In genomic region chr5:127243209-127243608, GRCm38 (mm10) we compare ENCODE assay signal across 8 mouse cellular contexts. TPM values are rescaled to one million over a fixed set of nuclear protein-coding genes. Genes with fewer than 3 reads are reported as not detected.
DNase-seq lines count a peak whose midpoint lies in the region; ATAC-seq lines count a peak whose summit lies in the region.

No protein-coding gene starts in this region.

- 2% methylated on average over 16 of the region's 16 CpGs for WGBS in heart, embryonic 13.5 days
- under 1% methylated on average over 16 of the region's 16 CpGs for WGBS in forebrain, embryonic 13.5 days
- under 1% methylated on average over 16 of the region's 16 CpGs for WGBS in midbrain, embryonic 10.5 days

- H3K4me2 ChIP-seq in heart, embryonic 13.5 days, result peak overlapping the region; percentile 84
- H3K4me2 ChIP-seq in forebrain, embryonic 13.5 days, result peak overlapping the region; percentile 87

- peak overlapping the region; percentile 72 for H3K4me3 ChIP-seq in heart, embryonic 13.5 days
- H3K4me3 ChIP-seq in forebrain, embryonic 13.5 days, result peak overlapping the region; percentile 64
- H3K4me3 ChIP-seq in midbrain, embryonic 10.5 days, result peak overlapping the region; percentile 83

- no peak overlapping the region for H3K27ac ChIP-seq in heart, embryonic 13.5 days (replicated peaks)
- no peak overlapping the region for H3K27ac ChIP-seq in forebrain, embryonic 13.5 days
- H3K27ac ChIP-seq in midbrain, embryonic 10.5 days (replicated peaks), result peak overlapping the region; percentile 87

- H3K36me3 ChIP-seq in heart, embryonic 13.5 days, result no peaks in the 10 kb centered on the region
- no peaks in the 10 kb centered on the region for H3K36me3 ChIP-seq in forebrain, embryonic 13.5 days (ENCODE audit: poor library complexity, severe bottlenecking)
- H3K36me3 ChIP-seq in midbrain, embryonic 10.5 days, result peaks cover 10% of the 10 kb centered on the region

- no peak for ATAC-seq in heart, embryonic 13.5 days (ENCODE audit: extremely low read depth, insufficient number of reproducible peaks, low FRiP score, low TSS enrichment)
- no peak for ATAC-seq in forebrain, embryonic 13.5 days
- no peak for ATAC-seq in megakaryocyte progenitor cell, adult 5-6 weeks (replicated peaks; ENCODE audit: poor library complexity)

- 0 out of 2 replicates have a peak, but pooled peaks cover 7% of the 10 kb centered on the region for H3K9me3 ChIP-seq in heart, embryonic 13.5 days
- H3K9me3 ChIP-seq in forebrain, embryonic 13.5 days (replicated peaks), result no peaks in the 10 kb centered on the region; the same call in 1 of the 2 replicates
- H3K9me3 ChIP-seq in midbrain, embryonic 10.5 days (replicated peaks), result peaks cover 8% of the 10 kb centered on the region

- H3K27me3 ChIP-seq in heart, embryonic 13.5 days (replicated peaks), result peaks cover 73% of the 10 kb centered on the region
- H3K27me3 ChIP-seq in forebrain, embryonic 13.5 days, result peaks cover 53% of the 10 kb centered on the region
- peaks cover 52% of the 10 kb centered on the region for H3K27me3 ChIP-seq in midbrain, embryonic 10.5 days (ENCODE audit: low read depth, poor library complexity, severe bottlenecking)

- DNase-seq in heart, adult 8-10 months (ENCODE audit: low spot score), result no peak
- peak; percentile 39 for DNase-seq in cerebellum, adult 8-10 months
- peak; percentile 36 for DNase-seq in midbrain, embryonic 10.5 days (ENCODE audit: low spot score)
- DNase-seq in yolk sac, embryonic 10.5 days (ENCODE audit: low spot score), result no peak
- no peak for DNase-seq in kidney, adult 9 months

- H3K9ac ChIP-seq in heart, embryonic 13.5 days, result peak overlapping the region; percentile 80
- peak overlapping the region; percentile 71 for H3K9ac ChIP-seq in forebrain, embryonic 13.5 days

- peaks cover 26% of the 10 kb centered on the region for H3K4me1 ChIP-seq in heart, embryonic 13.5 days
- H3K4me1 ChIP-seq in forebrain, embryonic 13.5 days, result peaks cover 30% of the 10 kb centered on the region; the same call in 1 of the 2 replicates
- peaks cover 51% of the 10 kb centered on the region for H3K4me1 ChIP-seq in midbrain, embryonic 10.5 days

RNA-seq across cellular contexts. Expression of gene Tmem132c, which starts 1.6 kb away (rescaled TPM):
- polyA plus RNA-seq in heart, embryonic 13.5 days (2015; fragmentation: Nextera tagmentation; extraction: Ambion mirVana), result 2.5 and 2.9 TPM in 2 replicates
- total RNA-seq in heart, adult 8-10 months (2022), result under 1 TPM; 0.06 to 0.30 (median 0.20) TPM
- 6.0 and 8.6 TPM in 2 replicates for polyA plus RNA-seq in forebrain, embryonic 13.5 days (2015; fragmentation: Nextera tagmentation; extraction: Ambion mirVana)
- 30.0 and 34.0 TPM in 2 replicates for polyA plus RNA-seq in midbrain, embryonic 10.5 days (2016; fragmentation: Nextera tagmentation; extraction: Ambion mirVana)
- not detected in 2 replicates for total RNA-seq in megakaryocyte progenitor cell, adult 5-6 weeks (2015)
- total RNA-seq in megakaryocyte progenitor cell, adult 5-6 weeks (2017), result not detected in 2 replicates

Comparison
In these comparisons a context has a peak if more than half of its experiments do, and no peak if none do; other contexts are left out.
1. DNase-seq: peak in cerebellum, adult 8-10 months (single experiment) and midbrain, embryonic 10.5 days (single experiment); none in heart, adult 8-10 months (single experiment), yolk sac, embryonic 10.5 days (single experiment) and kidney, adult 9 months (single experiment).
2. Peak in every context shown above with its lines, with median percentiles within 50 percentile points of each other: H3K4me3 ChIP-seq.